Mouse (Mus musculus): ENCODE data around the gene Nsg1.

DNA sequence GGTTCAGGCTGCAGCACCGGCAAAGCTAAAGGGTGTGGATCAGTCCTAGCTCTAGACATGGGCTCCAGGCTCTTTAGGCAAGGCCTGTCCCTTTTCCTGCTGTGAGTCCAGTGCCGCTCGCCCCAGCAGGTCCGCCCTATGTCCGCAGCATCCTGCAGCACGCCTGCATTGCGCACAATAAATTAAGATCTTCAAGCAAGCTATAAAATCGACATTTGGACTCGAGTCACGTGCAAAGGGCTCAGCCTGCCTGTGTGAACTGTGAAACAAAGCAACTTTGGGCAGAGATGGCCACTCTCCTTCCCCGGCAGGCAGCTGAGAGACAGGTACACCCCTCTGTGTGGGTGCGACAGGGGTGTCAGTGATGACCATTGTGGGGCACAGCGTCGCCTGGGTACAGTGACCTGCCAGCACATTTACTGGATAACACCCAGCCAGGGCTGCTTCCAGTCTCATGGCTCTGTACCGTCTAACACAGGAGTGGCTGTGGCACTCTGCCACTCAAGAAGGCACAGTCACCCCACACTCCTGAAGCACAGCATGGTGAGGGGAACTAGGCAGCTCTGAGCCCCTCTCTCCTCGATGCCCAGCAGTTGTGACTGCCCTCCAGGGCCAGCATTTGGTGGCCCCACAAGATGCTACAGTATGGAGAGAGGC is 14.7 kb upstream of the Nsg1 start:
- TF ChIP-seq CTCF (IDR thresholded peaks at IDR 0.05; ENCODE audit: low read depth) (no peak), EP300 (optimal IDR thresholded peaks at IDR 0.05) (no peak)

All from stomach, postnatal 0 days (tissue).